Mouse (Mus musculus) liver, embryonic 14.5 days (tissue): ENCODE measurements around the gene Gm13090.

ENCODE experiments used
- CTCF ChIP-seq: IDR thresholded peaks from 2 replicates; pipeline ENCODE4 v1.5.1; 2016; ENCODE audit warnings: antibody characterized with exemption, low read depth, control low read depth
- EP300 ChIP-seq: IDR thresholded peaks from 2 replicates; pipeline ENCODE4 v1.6.1; 2016; ENCODE audit warnings: antibody characterized with exemption, low read depth

- TF ChIP-seq CTCF (no peak), EP300 (no peak)
Measured at GRCm38 (mm10) chr4:151138135-151138534, 48.8 kb downstream of the Gm13090 start.
